Mouse (Mus musculus) midbrain, embryonic 15.5 days (tissue): ENCODE data around the gene Vmn2r1. TPM values are rescaled to one million over a fixed set of nuclear protein-coding genes. Genes with fewer than 3 reads are reported as not detected.

Experiments used
- ATAC-seq: fragments of 200-750 bp; cut with Nextera tagmentation; replicated peaks from 2 replicates; pipeline ENCODE4 v1.8.0; 2017; ENCODE audit warnings: moderate TSS enrichment
- H3K27ac ChIP-seq: fragments of 300-500 bp; sonication (generic); 2 replicates; pipeline ENCODE4 v1.5.1; 2015; ENCODE audit warnings: mild to moderate bottlenecking, inconsistent platforms
- H3K27me3 ChIP-seq: fragments of 300-500 bp; sonication (generic); replicated peaks from 2 replicates; pipeline ENCODE4 v1.6.1; 2015; ENCODE audit warnings: inconsistent platforms
- H3K36me3 ChIP-seq: fragments of 300-500 bp; sonication (generic); replicated peaks from 2 replicates; pipeline ENCODE4 v1.6.1; 2015; ENCODE audit warnings: inconsistent platforms
- H3K4me1 ChIP-seq: fragments of 300-500 bp; sonication (generic); 2 replicates; pipeline ENCODE4 v1.6.1; 2015; ENCODE audit warnings: inconsistent platforms
- H3K4me2 ChIP-seq: fragments of 300-500 bp; sonication (generic); 2 replicates; pipeline ENCODE4 v1.6.1; 2015; ENCODE audit warnings: inconsistent platforms, mild to moderate bottlenecking, moderate library complexity
- H3K4me3 ChIP-seq: fragments of 300-500 bp; sonication (generic); 2 replicates; pipeline ENCODE4 v1.5.1; 2015; ENCODE audit warnings: mild to moderate bottlenecking, inconsistent platforms
- H3K9ac ChIP-seq: fragments of 300-500 bp; sonication (generic); 2 replicates; pipeline ENCODE4 v1.6.1; 2015; ENCODE audit warnings: mild to moderate bottlenecking, inconsistent platforms
- H3K9me3 ChIP-seq: fragments of 300-500 bp; sonication (generic); 2 replicates; pipeline ENCODE4 v1.6.1; 2016; ENCODE audit warnings: inconsistent platforms
- WGBS: fragments of 180-500 bp; shearing (Covaris S2); methylation state at CpG from one replicate; pipeline ENCODE4 v1.1.7; 2015; ENCODE audit warnings: mixed read lengths; 5-methylcytosine and 5-hydroxymethylcytosine counted together
- polyA plus RNA-seq: library from polyadenylated mRNA; unstranded; fragments of >200 nt; fragmentation: Nextera tagmentation; extraction: Ambion mirVana; gene quantifications from 2 replicates; pipeline ENCODE4 v1.2.1, GENCODE M21; 2015

The Vmn2r1 gene
- polyA plus RNA-seq, result 0.13 and 0.14 TPM in 2 replicates

GRCm38 (mm10) chr3:64081247-64081646 lies at the start of gene Vmn2r1:
TSS of gene Vmn2r1 (plus strand) at chr3:64081547.
- no peak for ATAC-seq
- no peaks in the 10 kb centered on the region for H3K4me1 ChIP-seq
- no peaks in the 10 kb centered on the region for H3K36me3 ChIP-seq
- 86% methylated on average over 4 of the region's 4 CpGs for WGBS
- H3K4me3 ChIP-seq, result no peak within 1 kb of the TSS
- H3K4me2 ChIP-seq, result no peak within 1 kb of the TSS
- no peak within 1 kb of the TSS for H3K9ac ChIP-seq
- no peaks in the 10 kb centered on the region for H3K27me3 ChIP-seq
- no peak within 1 kb of the TSS for H3K27ac ChIP-seq
- no peaks in the 10 kb centered on the region for H3K9me3 ChIP-seq

- no peak for ATAC-seq
- Histone ChIP-seq H3K27ac (no peak overlapping the region), H3K36me3 (no peaks in the 10 kb centered on the region), H3K27me3 (no peaks in the 10 kb centered on the region), H3K9me3 (no peaks in the 10 kb centered on the region), H3K4me2 (no peak overlapping the region), H3K4me1 (peaks cover 8% of the 10 kb centered on the region), H3K9ac (no peak overlapping the region), H3K4me3 (no peak overlapping the region)
- 86% methylated on average over 7 of the region's 7 CpGs for WGBS
Observed at GRCm38 (mm10) chr3:64038136-64038841, 43.1 kb upstream of the Vmn2r1 start.

GRCm38 (mm10) chr3:64039818-64040784 lies 41.2 kb upstream of the Vmn2r1 start:
- peak; percentile 93 for ATAC-seq
- Histone ChIP-seq H3K4me2 (peak overlapping the region; percentile 76), H3K27me3 (no peaks in the 10 kb centered on the region), H3K9me3 (no peaks in the 10 kb centered on the region), H3K4me1 (peaks cover 8% of the 10 kb centered on the region), H3K4me3 (peak overlapping the region; percentile 35), H3K9ac (peak overlapping the region; percentile 20; the same call in 1 of the 2 replicates), H3K36me3 (no peaks in the 10 kb centered on the region), H3K27ac (peak overlapping the region; percentile 49; the same call in 1 of the 2 replicates)
- WGBS, result 7% methylated on average over 25 of the region's 25 CpGs

GRCm38 (mm10) chr3:64112707-64113106 lies 31.4 kb downstream of the Vmn2r1 start:
- Histone ChIP-seq H3K4me1 (no peaks in the 10 kb centered on the region), H3K4me2 (no peak overlapping the region), H3K4me3 (no peak overlapping the region), H3K36me3 (no peaks in the 10 kb centered on the region), H3K27ac (no peak overlapping the region), H3K9me3 (no peaks in the 10 kb centered on the region), H3K9ac (no peak overlapping the region), H3K27me3 (no peaks in the 10 kb centered on the region)
- ATAC-seq, result 0 out of 2 replicates have a peak, but pooled peaks have one; percentile 54
- WGBS, result 77% methylated on average over 1 of the region's 1 CpGs

GRCm38 (mm10) chr3:64113352-64114046 lies 32.2 kb downstream of the Vmn2r1 start:
- no peaks in the 10 kb centered on the region for H3K4me1 ChIP-seq
- peak; percentile 33; the same call in 1 of the 2 replicates for ATAC-seq
- H3K4me3 ChIP-seq, result no peak overlapping the region
- no peaks in the 10 kb centered on the region for H3K27me3 ChIP-seq
- no peaks in the 10 kb centered on the region for H3K36me3 ChIP-seq
- 81% methylated on average over 11 of the region's 11 CpGs for WGBS
- no peaks in the 10 kb centered on the region for H3K9me3 ChIP-seq
- no peak overlapping the region for H3K4me2 ChIP-seq
- H3K27ac ChIP-seq, result no peak overlapping the region
- H3K9ac ChIP-seq, result no peak overlapping the region

GRCm38 (mm10) chr3:64141878-64142508 lies 60.6 kb downstream of the Vmn2r1 start, which contains the start of gene Vmn2r2:
TSS of gene Vmn2r2 (minus strand) at chr3:64141928.
- Histone ChIP-seq H3K4me2 (no peak within 1 kb of the TSS), H3K4me1 (no peaks in the 10 kb centered on the region), H3K27ac (no peak within 1 kb of the TSS), H3K4me3 (no peak within 1 kb of the TSS), H3K27me3 (no peaks in the 10 kb centered on the region), H3K9me3 (no peaks in the 10 kb centered on the region), H3K36me3 (no peaks in the 10 kb centered on the region), H3K9ac (no peak within 1 kb of the TSS)
- 72% methylated on average over 2 of the region's 2 CpGs for WGBS
- ATAC-seq, result peak; percentile 52; the same call in 1 of the 2 replicates

Other genes starting within 250 kb of the Vmn2r1 start
- 9.9 and 11.0 TPM in 2 replicates for gene Plch1, start 182.1 kb upstream of the Vmn2r1 start, polyA plus RNA-seq
- 5.7 and 7.8 TPM in 2 replicates for gene E130311K13Rik, start 152.1 kb upstream of the Vmn2r1 start, polyA plus RNA-seq
- gene Slc33a1, start 116.8 kb upstream of the Vmn2r1 start, polyA plus RNA-seq, result 18.6 and 19.6 TPM in 2 replicates
- gene Gmps, start 105.4 kb upstream of the Vmn2r1 start, polyA plus RNA-seq, result 46.5 and 50.4 TPM in 2 replicates
- 0.04 TPM in 2 replicates for gene Vmn2r2, start 60.4 kb downstream of the Vmn2r1 start, polyA plus RNA-seq
- gene Vmn2r3, start 208.2 kb downstream of the Vmn2r1 start, polyA plus RNA-seq, result not detected in 2 replicates